Mouse (Mus musculus) kidney, adult 9 months (tissue): Measurements from ENCODE around the gene Mier1.
"Not testable (repeated sequence)": the region's sequence is repeated elsewhere in the genome, so short reads cannot be mapped to it uniquely, and the experiment has no call there.

ENCODE experiments used
- DNase-seq: peaks from one replicate; pipeline ENCODE4 v3.0.0; 2022

Gene Mier1

GRCm38 (mm10) chr4:103114184-103115111 lies at the start of gene Mier1, which contains the start of gene Wdr78:
Gene Mier1 (plus strand): TSS chr4:103114390.
Gene Wdr78 (minus strand): TSS chr4:103114555.
- DNase-seq, result peak; percentile 97

DNA sequence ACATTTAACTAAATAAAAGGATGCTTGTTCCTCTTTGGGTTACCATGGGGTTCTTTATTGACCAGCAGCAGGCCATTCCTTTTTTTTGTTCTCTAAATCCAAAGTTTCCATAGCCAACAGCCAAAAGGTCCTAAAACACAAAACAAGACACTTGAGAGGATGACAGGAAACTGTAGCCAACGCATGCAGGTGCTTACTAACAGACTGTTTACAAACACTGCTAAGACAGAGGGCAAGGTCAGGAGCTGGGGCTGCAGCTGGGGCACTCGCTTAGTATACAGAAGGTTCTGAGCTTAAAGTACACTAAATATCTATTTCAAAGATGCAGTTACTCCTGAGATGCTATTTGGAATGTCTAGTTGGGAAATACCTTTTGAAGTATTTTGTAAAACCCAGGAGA lies 49.8 kb upstream of the Mier1 start:
- no peak for DNase-seq

- no peak for DNase-seq
Observed at GRCm38 (mm10) chr4:103064976-103065375, 49.2 kb upstream of the Mier1 start.

- no peak for DNase-seq
Observed at GRCm38 (mm10) chr4:103067906-103068655, 46.1 kb upstream of the Mier1 start.

DNA sequence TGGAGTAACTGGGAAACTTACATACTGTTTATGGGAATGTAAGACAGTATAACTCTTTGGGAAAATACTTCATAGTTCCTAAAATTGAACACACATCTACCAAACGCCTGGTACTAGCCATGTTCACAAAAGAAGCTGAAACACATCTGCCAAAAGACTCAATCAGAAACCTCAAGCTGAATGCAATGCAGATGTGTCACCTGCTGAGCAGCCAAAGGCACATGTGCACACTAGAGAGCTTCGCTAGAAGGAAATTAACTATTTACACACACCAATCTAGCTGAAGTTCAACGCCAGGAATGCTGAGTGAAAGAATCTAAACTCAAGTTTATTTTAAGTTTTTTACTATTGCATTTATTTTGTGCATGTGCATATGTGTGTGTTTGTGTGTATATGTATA lies 43.6 kb upstream of the Mier1 start:
- no peak for DNase-seq

- no peak for DNase-seq
Observed at GRCm38 (mm10) chr4:103085237-103085636, 29.0 kb upstream of the Mier1 start.

DNA sequence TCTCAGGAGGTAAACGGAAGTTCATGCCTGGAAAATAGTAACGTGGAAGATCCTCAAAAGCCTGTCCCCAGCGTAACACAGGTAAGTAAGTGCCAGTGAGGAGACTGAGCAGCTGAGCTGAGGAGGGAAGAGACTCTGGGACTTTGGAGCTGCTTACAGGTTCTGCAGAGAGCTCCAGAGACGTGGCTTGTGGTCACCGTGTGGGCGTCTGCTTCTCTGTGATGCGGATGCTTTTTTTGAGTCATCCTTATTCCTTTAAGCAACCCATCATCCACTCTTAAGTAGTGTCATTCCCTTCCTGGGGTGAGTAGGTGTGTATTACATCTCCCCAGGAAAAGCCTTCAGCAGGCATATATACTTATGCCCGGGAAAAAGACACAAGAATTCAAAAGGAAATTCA lies 18.3 kb upstream of the Mier1 start:
- DNase-seq, result no peak

DNA sequence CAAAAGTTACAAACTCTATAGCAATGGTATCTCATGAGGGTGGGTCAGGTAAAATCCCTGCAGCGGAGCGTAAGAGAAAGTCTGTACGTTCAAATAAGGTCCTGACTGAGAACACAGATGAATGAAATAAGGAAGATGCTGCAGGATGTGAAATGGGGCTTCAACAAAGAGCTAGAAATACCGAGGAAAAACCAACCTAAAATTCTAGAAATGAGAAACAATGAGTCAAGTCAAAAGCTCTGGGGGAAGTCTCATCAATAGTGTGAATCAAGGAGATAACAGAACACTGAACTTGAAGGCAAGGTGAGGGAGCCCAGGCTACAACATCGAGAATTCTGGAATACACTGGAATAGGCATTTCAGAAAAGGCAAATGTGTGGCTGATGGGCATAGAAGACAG lies 15.7 kb upstream of the Mier1 start:
- DNase-seq, result no peak

DNA sequence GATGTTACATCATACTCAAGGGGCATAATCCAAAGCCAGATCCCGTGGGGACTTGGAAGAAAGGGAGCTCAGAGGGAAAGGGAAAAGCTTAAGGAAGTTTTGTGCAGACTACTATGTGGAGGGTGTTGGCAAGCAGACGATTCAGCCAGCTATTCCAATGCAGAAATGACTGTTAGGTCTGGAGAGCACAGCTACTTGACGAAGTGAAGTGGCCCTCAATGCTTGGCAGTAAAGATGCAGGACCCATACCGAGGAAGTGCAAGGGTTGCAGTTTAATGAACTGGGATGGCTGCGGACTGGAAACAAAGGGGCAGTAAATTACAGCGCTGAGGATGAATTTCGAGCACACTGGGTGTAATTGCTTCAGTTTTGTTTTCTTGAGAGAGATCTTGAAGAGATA lies 1.5 kb upstream of the Mier1 start:
- no peak for DNase-seq

- peak; percentile 13 for DNase-seq
Observed at GRCm38 (mm10) chr4:103113402-103113801, 788 bp upstream of the Mier1 start.

DNA sequence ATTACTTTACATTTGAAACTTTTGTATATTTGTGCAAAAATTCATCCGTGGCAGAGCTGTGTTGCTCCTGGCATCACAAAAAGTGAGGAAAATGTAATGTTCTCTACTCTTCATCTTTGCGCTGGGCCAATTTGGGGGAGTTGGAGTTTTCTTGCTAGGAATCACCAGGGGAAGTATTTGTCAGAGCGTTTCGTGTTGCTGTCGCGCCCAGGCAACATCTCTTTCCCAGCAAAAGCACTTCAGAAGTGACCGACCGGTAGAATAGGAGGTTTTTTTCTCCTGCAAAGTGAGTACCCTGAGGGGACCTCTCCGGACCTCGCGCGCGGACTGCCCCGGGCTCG lies 4.7 kb downstream of the Mier1 start:
- no peak for DNase-seq

GRCm38 (mm10) chr4:103119229-103120027 lies 5.2 kb downstream of the Mier1 start:
- peak; percentile 83 for DNase-seq

- no peak for DNase-seq
Observed at GRCm38 (mm10) chr4:103120028-103120384, 5.8 kb downstream of the Mier1 start.

DNA sequence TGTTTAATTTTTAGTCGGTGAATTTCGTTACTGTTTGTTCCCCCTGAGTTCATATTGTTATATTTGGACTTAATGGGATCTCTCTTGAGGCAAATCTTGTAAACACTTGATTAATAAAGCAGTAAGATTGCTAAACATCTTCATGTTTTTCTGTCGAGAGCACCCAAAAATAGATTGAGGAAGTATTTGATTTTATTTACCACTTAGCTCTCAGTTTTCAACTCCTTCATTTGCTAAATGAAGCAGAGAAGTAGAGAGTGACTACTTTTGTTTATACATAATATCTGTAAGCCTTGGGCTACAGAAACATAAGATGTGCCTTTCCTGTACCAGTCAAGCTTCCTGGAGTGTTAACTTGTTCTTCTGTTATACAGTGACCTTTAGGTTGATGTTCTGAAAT lies 6.2 kb downstream of the Mier1 start:
- no peak for DNase-seq

DNA sequence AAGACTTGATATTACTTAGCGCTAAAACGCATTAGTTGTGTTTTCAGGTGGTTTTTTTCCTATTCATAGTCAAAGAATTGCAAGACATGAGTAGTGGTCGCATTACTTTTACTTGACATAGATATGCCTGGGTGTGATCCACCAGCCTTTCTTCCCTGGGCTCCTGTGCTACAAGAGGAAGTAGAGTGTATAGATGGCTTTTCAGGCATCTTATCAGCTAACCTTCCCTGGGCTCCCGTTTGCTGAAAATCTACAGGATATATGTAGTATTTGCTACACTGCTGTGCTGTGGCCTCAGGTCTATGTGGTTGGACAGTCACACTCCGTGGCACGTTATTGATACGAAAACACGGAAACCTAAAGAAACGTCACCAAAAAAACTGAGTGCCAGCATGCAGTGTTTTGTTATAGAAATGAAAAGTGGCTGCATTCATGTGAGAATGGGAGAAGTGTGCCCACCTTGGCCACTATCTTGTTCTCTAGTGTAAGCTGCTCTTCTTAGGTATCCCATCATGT lies 6.7 kb downstream of the Mier1 start:
- DNase-seq, result no peak

DNA sequence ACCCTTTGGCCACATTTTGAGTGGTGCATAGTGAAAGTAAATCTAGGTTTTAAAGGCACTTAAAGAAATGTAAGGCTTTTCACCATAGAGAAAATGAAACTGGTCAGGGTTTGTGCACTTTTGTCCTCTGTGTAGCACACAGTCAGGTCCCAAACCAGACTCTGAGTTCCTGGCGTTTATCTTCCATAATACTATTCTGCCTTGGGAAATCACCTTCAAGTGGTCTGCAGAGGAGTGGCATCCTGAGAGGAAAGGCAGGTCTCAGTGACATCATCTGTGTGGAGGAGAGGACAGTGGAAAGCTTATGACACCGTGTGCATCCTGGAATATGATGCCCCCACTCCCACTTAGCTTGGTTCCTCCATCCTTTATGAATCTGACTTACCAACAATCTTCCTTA lies 8.9 kb downstream of the Mier1 start:
- no peak for DNase-seq

- no peak for DNase-seq
Observed at GRCm38 (mm10) chr4:103123606-103124005, 9.4 kb downstream of the Mier1 start.

GRCm38 (mm10) chr4:103126533-103126932 lies 12.3 kb downstream of the Mier1 start:
- DNase-seq, result no peak

- DNase-seq, result peak; percentile 54
Observed at GRCm38 (mm10) chr4:103136946-103137345, 22.8 kb downstream of the Mier1 start.

GRCm38 (mm10) chr4:103146339-103146738 lies 32.1 kb downstream of the Mier1 start:
- DNase-seq, result peak; percentile 82

DNA sequence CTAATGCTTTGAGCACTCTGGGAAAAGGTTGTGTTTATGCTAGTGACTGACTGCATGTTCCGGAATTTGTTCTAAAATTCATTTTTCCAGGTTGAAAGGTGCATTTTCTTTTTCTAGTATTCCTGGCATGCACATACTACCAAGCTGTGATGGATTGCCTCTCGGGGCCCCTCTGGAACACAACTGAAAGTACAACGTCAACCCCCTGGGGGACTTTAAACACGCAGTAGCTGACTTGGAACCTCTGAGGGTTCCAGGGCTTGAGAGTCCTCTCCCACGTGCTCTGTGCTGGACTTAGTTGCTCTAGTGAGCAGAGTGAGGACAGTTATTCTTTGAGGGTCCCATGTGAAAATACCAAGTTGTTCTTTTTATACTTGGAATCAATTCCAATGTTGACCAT lies 37.8 kb downstream of the Mier1 start:
- DNase-seq, result no peak

- no peak for DNase-seq
Observed at GRCm38 (mm10) chr4:103158781-103159180, 44.6 kb downstream of the Mier1 start.

DNA sequence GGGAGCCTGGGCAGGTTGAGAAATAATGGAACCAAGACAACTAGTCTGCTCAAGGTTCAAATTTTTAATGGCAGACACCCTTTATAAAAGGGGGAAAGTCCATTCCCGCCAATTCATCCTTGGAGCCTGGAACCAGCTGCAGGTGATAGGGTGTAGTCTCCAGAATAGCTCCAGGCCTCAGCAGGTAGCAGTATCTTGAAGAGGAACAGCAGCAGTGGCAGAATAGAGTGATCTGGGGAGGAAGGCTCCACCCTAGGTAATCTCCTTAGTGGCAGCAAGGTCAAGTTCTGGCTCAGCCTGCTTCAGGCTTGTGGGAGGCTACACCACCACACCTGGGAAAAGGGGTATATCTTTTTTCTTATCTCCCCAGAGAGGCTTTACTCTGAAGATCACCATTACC lies 52.0 kb downstream of the Mier1 start:
- not testable (repeated sequence) for DNase-seq
